Mouse (Mus musculus): ENCODE results near the gene Sdk1.

Sdk1 gene

GRCm38 (mm10) chr5:141324910-141325309 lies 83.6 kb downstream of the Sdk1 start:
- no peak for DNase-seq (ENCODE audit: low read depth, low spot score)

GRCm38 (mm10) chr5:141344376-141344775 lies 103.1 kb downstream of the Sdk1 start:
- DNase-seq (ENCODE audit: low read depth, low spot score) = no peak

- no peak for DNase-seq (ENCODE audit: low read depth, low spot score)
These were observed 104.2 kb downstream of the Sdk1 start for GRCm38 (mm10) chr5:141345476-141345875.

GRCm38 (mm10) chr5:141362676-141363075 lies 121.4 kb downstream of the Sdk1 start:
- DNase-seq (ENCODE audit: low read depth, low spot score) = no peak

- DNase-seq (ENCODE audit: low read depth, low spot score) = no peak
These were observed 122.7 kb downstream of the Sdk1 start for GRCm38 (mm10) chr5:141363956-141364355.

GRCm38 (mm10) chr5:141368567-141368966 lies 127.3 kb downstream of the Sdk1 start:
- DNase-seq (ENCODE audit: low read depth, low spot score) = no peak

- no peak for DNase-seq (ENCODE audit: low read depth, low spot score)
These were observed 133.5 kb downstream of the Sdk1 start for GRCm38 (mm10) chr5:141374797-141375196.

- DNase-seq (ENCODE audit: low read depth, low spot score) = no peak
These were observed 138.8 kb downstream of the Sdk1 start for GRCm38 (mm10) chr5:141379836-141380773.

- DNase-seq (ENCODE audit: low read depth, low spot score) = no peak
These were observed 139.5 kb downstream of the Sdk1 start for GRCm38 (mm10) chr5:141380774-141381156.

- no peak for DNase-seq (ENCODE audit: low read depth, low spot score)
These were observed 140.3 kb downstream of the Sdk1 start for GRCm38 (mm10) chr5:141381581-141381980.

- no peak for DNase-seq (ENCODE audit: low read depth, low spot score)
These were observed 141.1 kb downstream of the Sdk1 start for GRCm38 (mm10) chr5:141382246-141382835.

- DNase-seq (ENCODE audit: low read depth, low spot score) = peak; percentile 47
These were observed 147.2 kb downstream of the Sdk1 start for GRCm38 (mm10) chr5:141388451-141388850.

GRCm38 (mm10) chr5:141390541-141390940 lies 149.3 kb downstream of the Sdk1 start:
- no peak for DNase-seq (ENCODE audit: low read depth, low spot score)

GRCm38 (mm10) chr5:141391153-141391552 lies 149.9 kb downstream of the Sdk1 start:
- no peak for DNase-seq (ENCODE audit: low read depth, low spot score)

- peak; percentile 55 for DNase-seq (ENCODE audit: low read depth, low spot score)
These were observed 152.6 kb downstream of the Sdk1 start for GRCm38 (mm10) chr5:141393846-141394245.

GRCm38 (mm10) chr5:141394586-141394985 lies 153.3 kb downstream of the Sdk1 start:
- DNase-seq (ENCODE audit: low read depth, low spot score) = no peak

- DNase-seq (ENCODE audit: low read depth, low spot score) = no peak
These were observed 162.5 kb downstream of the Sdk1 start for GRCm38 (mm10) chr5:141403741-141404140.

- no peak for DNase-seq (ENCODE audit: low read depth, low spot score)
These were observed 163.4 kb downstream of the Sdk1 start for GRCm38 (mm10) chr5:141404651-141405050.

GRCm38 (mm10) chr5:141406926-141407325 lies 165.6 kb downstream of the Sdk1 start:
- no peak for DNase-seq (ENCODE audit: low read depth, low spot score)

- no peak for DNase-seq (ENCODE audit: low read depth, low spot score)
These were observed 171.7 kb downstream of the Sdk1 start for GRCm38 (mm10) chr5:141413013-141413412.

- DNase-seq (ENCODE audit: low read depth, low spot score) = no peak
These were observed 174.5 kb downstream of the Sdk1 start for GRCm38 (mm10) chr5:141415644-141416243.

GRCm38 (mm10) chr5:141428132-141428531 lies 186.8 kb downstream of the Sdk1 start:
- no peak for DNase-seq (ENCODE audit: low read depth, low spot score)

GRCm38 (mm10) chr5:141433286-141433685 lies 192.0 kb downstream of the Sdk1 start:
- no peak for DNase-seq (ENCODE audit: low read depth, low spot score)
